Mouse (Mus musculus) limb, embryonic 11.5 days (tissue): ENCODE measurements around the gene Pex1. TPM values are rescaled to one million over a fixed set of nuclear protein-coding genes. Genes with fewer than 3 reads are reported as not detected.
"Not testable (repeated sequence)": the region's sequence is repeated elsewhere in the genome, so short reads cannot be mapped to it uniquely, and the experiment has no call there.

Experiments
- ATAC-seq: fragments of 200-750 bp; cut with Nextera tagmentation; 2 replicates; pipeline ENCODE4 v1.8.0; 2017; ENCODE audit warnings: low read depth; ENCODE audit not compliant: insufficient number of reproducible peaks, low FRiP score, low TSS enrichment
- DNase-seq: peaks from one replicate; pipeline ENCODE4 v3.0.0-alpha.2; 2015; ENCODE audit warnings: low spot score
- H3K27ac ChIP-seq: fragments of 300-500 bp; sonication (generic); replicated peaks from 2 replicates; pipeline ENCODE4 v1.5.1; 2014; ENCODE audit warnings: low read depth, mild to moderate bottlenecking, low read length
- H3K27me3 ChIP-seq: fragments of 300-500 bp; sonication (generic); 2 replicates; pipeline ENCODE4 v1.6.1; 2014; ENCODE audit warnings: mild to moderate bottlenecking, low read length, mixed read lengths; ENCODE audit not compliant: control insufficient read depth, insufficient read depth
- H3K36me3 ChIP-seq: fragments of 300-500 bp; sonication (generic); 2 replicates; pipeline ENCODE4 v1.6.1; 2014; ENCODE audit warnings: mild to moderate bottlenecking, low read length, moderate library complexity, mixed read lengths; ENCODE audit not compliant: control insufficient read depth, insufficient read depth
- H3K4me1 ChIP-seq: fragments of 300-500 bp; sonication (generic); 2 replicates; pipeline ENCODE4 v1.6.1; 2014; ENCODE audit warnings: low read length, mixed read lengths; ENCODE audit not compliant: control insufficient read depth, insufficient read depth
- H3K4me2 ChIP-seq: fragments of 300-500 bp; sonication (generic); 2 replicates; pipeline ENCODE4 v1.6.1; 2014; ENCODE audit warnings: low read depth, mild to moderate bottlenecking, moderate library complexity; ENCODE audit not compliant: severe bottlenecking
- H3K4me3 ChIP-seq: fragments of 300-500 bp; sonication (generic); 2 replicates; pipeline ENCODE4 v1.5.1; 2014; ENCODE audit warnings: low read depth, low read length
- H3K9ac ChIP-seq: fragments of 300-500 bp; sonication (generic); 2 replicates; pipeline ENCODE4 v1.6.1; 2014; ENCODE audit warnings: mild to moderate bottlenecking, low read length
- H3K9me3 ChIP-seq: fragments of 300-500 bp; sonication (generic); 2 replicates; pipeline ENCODE4 v1.6.1; 2016; ENCODE audit warnings: low read length; ENCODE audit not compliant: control insufficient read depth
- whole genome bisulfite sequencing: fragments of 180-500 bp; shearing (Covaris S2); extraction: QIAGEN DNeasy Blood & Tissue Kit; methylation state at CpG from one replicate; pipeline ENCODE4 v1.1.7; 2014; 5-methylcytosine and 5-hydroxymethylcytosine counted together
- polyA plus RNA-seq: library from polyadenylated mRNA; unstranded; fragments of >200 nt; fragmentation: Nextera tagmentation; extraction: Ambion mirVana; gene quantifications from 2 replicates; pipeline ENCODE4 v1.2.1, GENCODE M21; 2014

The Pex1 gene
- polyA plus RNA-seq, 1 experiment from 2014 or later, result 17.4 TPM

DNA sequence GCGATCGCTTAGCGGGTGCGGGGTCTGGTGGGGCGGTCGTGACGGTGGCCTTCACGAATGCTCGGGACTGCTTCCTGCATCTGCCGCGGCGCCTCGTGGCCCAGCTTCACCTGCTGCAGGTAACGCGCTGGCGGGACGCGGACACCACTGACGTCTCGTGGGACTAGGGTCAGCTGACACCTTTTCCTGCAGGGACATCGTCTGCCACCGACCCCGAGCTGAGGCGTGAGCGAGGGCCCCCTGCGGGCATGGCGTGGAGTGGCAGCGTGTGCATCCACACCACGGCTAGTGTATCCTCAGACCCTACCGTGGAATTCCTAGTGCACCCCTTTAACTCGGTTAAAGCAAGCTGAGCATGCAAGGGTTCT lies 517 bp downstream of the Pex1 start, which contains the start of gene Rbm48:
Gene Rbm48 (minus strand): TSS at position 187 of the 368 bp plus-strand sequence.
- peak; percentile 81 for DNase-seq
- H3K27ac ChIP-seq, result no peak within 1 kb of the TSS
- WGBS, result under 1% methylated on average over 30 of the region's 31 CpGs
- H3K4me3 ChIP-seq, result peak within 1 kb of the TSS; percentile 83
- peak within 1 kb of the TSS; percentile 67 for H3K4me2 ChIP-seq
- peaks cover 9% of the 10 kb centered on the region for H3K4me1 ChIP-seq
- no peaks in the 10 kb centered on the region; the same call in 1 of the 2 replicates for H3K9me3 ChIP-seq
- peak; percentile 74 for ATAC-seq
- H3K27me3 ChIP-seq, result no peaks in the 10 kb centered on the region
- H3K9ac ChIP-seq, result peak within 1 kb of the TSS; percentile 69
- H3K36me3 ChIP-seq, result no peaks in the 10 kb centered on the region

DNA sequence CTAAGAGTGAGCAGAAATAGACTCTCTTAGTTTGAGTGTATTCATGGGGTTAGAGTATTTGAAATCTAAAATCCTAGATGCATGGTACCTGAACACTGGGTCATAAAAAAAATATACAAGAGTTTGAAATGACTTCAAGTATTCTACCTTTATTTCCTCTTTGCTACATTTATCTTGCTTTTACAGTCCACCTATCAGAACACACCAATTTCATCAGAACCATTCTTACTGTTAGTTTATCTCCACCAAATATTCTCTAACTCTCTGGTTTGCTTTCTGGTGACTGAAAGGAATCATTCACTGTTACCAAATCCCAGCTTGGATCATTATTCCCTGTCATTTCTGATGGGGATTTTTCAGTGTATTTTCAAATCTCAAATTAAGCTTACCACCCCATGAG lies 1.3 kb downstream of the Pex1 start:
- no peak overlapping the region for H3K4me3 ChIP-seq
- no peak overlapping the region for H3K27ac ChIP-seq
- peaks cover 9% of the 10 kb centered on the region for H3K4me1 ChIP-seq
- DNase-seq (no peak), ATAC-seq (no peak)
- no peaks in the 10 kb centered on the region for H3K36me3 ChIP-seq
- no peaks in the 10 kb centered on the region; the same call in 1 of the 2 replicates for H3K9me3 ChIP-seq
- H3K4me2 ChIP-seq, result peak overlapping the region; percentile 67
- H3K9ac ChIP-seq, result no peak overlapping the region
- H3K27me3 ChIP-seq, result no peaks in the 10 kb centered on the region

DNA sequence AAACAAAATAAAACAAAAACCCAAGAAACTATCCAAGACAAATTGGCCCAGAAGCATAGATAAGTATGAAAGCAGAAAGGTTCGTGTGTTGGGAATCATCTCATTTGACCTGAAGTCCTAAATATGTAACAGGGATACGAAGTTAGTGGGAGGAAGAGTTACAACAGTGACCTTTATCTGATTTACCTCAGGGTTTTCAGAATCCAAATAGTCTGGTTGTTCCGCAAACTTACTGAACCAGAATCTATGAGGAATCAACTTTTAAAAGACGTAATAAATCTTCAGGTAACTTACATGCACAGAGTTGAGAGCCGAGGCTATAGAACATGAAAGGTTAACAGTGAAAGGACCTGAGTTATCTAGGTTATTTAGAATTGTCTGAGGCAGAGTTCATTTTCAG lies 2.9 kb downstream of the Pex1 start:
- Histone ChIP-seq H3K27me3 (no peaks in the 10 kb centered on the region), H3K4me2 (no peak overlapping the region), H3K36me3 (no peaks in the 10 kb centered on the region), H3K9me3 (no peaks in the 10 kb centered on the region; the same call in 1 of the 2 replicates), H3K27ac (no peak overlapping the region), H3K9ac (no peak overlapping the region), H3K4me3 (no peak overlapping the region), H3K4me1 (peaks cover 9% of the 10 kb centered on the region)
- ATAC-seq (no peak), DNase-seq (no peak)
- 93% methylated on average over 5 of the region's 5 CpGs for WGBS

DNA sequence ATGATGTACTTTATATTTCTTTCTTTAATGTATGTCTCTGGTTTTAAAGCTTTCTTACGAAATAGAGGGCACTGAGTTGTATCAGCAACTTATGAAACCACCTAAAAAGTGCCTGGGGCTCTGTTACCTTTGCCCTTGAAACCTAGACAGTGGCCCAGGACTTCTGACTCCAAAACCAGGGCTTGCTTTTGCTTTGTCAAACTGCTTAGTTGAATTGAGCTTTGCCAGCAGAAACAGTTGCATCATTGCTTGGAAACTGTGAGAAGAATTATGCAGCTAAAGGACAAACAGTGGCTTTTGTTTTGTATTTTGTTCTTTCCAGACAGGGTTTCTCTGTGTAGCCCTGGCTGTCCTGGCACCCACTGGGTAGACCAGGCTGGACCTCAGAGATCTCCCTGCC lies 4.4 kb downstream of the Pex1 start:
- Histone ChIP-seq H3K36me3 (no peaks in the 10 kb centered on the region; the same call in 1 of the 2 replicates), H3K27ac (no peak overlapping the region), H3K4me2 (no peak overlapping the region), H3K4me3 (no peak overlapping the region), H3K9ac (no peak overlapping the region), H3K27me3 (no peaks in the 10 kb centered on the region), H3K9me3 (no peaks in the 10 kb centered on the region; the same call in 1 of the 2 replicates), H3K4me1 (peaks cover 5% of the 10 kb centered on the region)
- 78% methylated on average over 1 of the region's 1 CpGs for WGBS
- no peak for DNase-seq
- no peak for ATAC-seq

DNA sequence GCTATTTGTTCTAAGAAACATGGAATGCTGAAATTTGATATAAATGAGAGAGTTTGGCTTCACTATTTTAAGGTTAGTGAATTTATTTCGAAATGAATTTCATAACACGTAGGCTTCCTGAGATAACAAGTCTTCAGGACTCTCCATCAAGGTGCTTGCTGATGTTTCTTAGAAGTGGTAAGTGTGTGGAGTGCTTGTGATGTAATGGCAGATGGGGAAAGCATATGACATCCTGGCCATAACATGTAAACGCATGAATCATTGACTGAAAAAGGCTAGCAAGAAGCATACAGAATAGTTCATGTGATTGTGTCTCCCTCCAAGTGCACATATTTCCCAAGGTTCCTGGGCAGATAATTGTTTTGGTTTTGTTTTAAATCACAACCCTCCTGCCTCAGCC lies 4.9 kb downstream of the Pex1 start:
- H3K4me2 ChIP-seq, result no peak overlapping the region
- H3K4me1 ChIP-seq, result peaks cover 5% of the 10 kb centered on the region; the same call in 1 of the 2 replicates
- H3K9ac ChIP-seq, result no peak overlapping the region
- peaks cover 3% of the 10 kb centered on the region; the same call in 1 of the 2 replicates for H3K36me3 ChIP-seq
- 85% methylated on average over 3 of the region's 3 CpGs for WGBS
- no peaks in the 10 kb centered on the region for H3K27me3 ChIP-seq
- DNase-seq (no peak), ATAC-seq (no peak)
- H3K27ac ChIP-seq, result no peak overlapping the region
- H3K9me3 ChIP-seq, result no peaks in the 10 kb centered on the region; the same call in 1 of the 2 replicates
- H3K4me3 ChIP-seq, result no peak overlapping the region

DNA sequence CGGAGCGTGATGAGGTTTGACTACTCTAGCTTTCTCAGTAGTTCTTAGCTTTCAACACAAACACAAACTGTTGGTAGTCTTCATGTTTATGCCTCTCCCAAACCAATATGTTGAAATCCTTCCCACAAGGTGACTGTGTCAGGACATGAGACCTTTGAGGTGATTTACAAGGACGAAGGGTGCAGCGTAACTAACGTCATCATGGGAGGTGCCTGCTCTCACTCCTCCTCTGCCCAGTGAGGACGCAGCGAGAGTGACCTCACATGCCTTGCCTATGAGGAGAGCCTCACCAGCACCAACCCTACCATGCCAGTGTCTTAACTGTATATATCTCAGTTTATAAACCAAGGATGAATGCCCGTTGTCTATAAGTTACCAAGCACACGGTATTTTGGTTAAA lies 11.2 kb downstream of the Pex1 start:
- Histone ChIP-seq H3K27me3 (no peaks in the 10 kb centered on the region), H3K9ac (no peak overlapping the region), H3K4me2 (no peak overlapping the region), H3K9me3 (no peaks in the 10 kb centered on the region), H3K4me3 (no peak overlapping the region), H3K27ac (no peak overlapping the region), H3K36me3 (peaks cover 8% of the 10 kb centered on the region; the same call in 1 of the 2 replicates), H3K4me1 (no peaks in the 10 kb centered on the region)
- WGBS, result 95% methylated on average over 9 of the region's 9 CpGs
- ATAC-seq (no peak), DNase-seq (no peak)

DNA sequence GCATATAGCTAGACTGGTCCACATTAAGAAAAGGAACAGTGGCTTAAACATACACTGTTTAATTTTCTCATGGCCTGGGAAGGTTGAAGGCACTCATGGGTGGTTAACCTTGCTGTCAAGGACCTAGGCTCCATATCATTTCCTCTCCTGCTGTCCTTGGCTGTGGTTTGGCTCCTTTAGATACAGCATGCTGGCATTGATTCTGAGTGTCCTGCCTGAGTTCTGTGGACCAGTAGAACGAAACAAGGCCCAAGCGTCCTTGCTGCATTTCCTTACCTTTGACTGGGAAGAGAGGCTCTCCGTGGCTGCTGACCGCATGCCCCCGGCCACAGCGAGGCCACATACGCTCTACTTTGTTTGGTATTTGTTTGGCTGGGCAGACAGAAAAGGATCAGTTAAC lies 13.4 kb downstream of the Pex1 start:
- Histone ChIP-seq H3K9ac (no peak overlapping the region), H3K4me1 (no peaks in the 10 kb centered on the region), H3K4me3 (no peak overlapping the region), H3K4me2 (no peak overlapping the region), H3K27ac (no peak overlapping the region), H3K27me3 (no peaks in the 10 kb centered on the region), H3K36me3 (peaks cover 9% of the 10 kb centered on the region; the same call in 1 of the 2 replicates), H3K9me3 (no peaks in the 10 kb centered on the region)
- no peak for DNase-seq
- WGBS, result 95% methylated on average over 7 of the region's 7 CpGs
- ATAC-seq, result no peak

DNA sequence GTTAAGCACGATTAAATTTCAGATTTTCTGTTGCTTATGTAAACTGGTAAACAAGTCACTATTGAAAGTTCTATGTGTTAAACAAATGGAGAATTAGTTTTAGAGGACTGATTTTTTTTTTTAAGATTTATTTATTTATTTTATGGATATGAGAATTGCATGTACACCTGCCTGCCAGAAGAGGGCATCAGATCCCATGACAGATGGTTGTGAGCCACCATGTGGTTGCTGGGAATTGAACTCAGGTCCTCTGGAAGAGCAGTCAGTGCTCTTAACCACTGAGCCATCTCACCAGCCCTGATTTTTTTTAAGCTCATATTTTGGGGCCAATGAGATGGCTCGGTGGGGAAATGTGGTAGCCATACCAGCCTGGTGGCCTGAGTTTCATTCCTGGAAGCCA lies 16.0 kb downstream of the Pex1 start:
- H3K9me3 ChIP-seq, H3K4me1 ChIP-seq, H3K9ac ChIP-seq, ATAC-seq, H3K27ac ChIP-seq, H3K4me2 ChIP-seq, H3K27me3 ChIP-seq, DNase-seq, H3K4me3 ChIP-seq, H3K36me3 ChIP-seq: not testable (repeated sequence)
- 94% methylated on average over 2 of the region's 2 CpGs for WGBS

DNA sequence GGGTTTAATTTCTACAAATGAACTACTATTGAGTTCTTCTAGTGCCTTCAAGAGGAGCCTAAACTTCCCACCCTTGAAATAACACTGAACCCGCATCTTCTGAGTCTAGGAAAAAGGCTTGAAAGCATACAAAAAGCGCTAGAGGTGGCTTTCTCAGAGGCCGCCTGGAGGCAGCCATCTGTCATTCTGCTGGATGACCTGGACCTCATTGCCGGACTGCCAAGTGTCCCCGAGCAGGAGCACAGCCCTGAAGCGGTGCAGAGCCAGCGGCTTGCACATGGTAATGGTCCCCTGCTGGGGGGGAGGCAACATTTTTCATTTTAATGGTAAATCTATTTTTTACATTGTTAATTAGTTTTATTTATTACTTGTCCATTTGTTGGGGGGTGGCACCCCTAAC lies 24.6 kb downstream of the Pex1 start:
- H3K36me3 ChIP-seq, result no peaks in the 10 kb centered on the region
- no peaks in the 10 kb centered on the region for H3K4me1 ChIP-seq
- H3K9me3 ChIP-seq, result no peaks in the 10 kb centered on the region
- ATAC-seq (no peak), DNase-seq (no peak)
- no peaks in the 10 kb centered on the region for H3K27me3 ChIP-seq
- H3K27ac ChIP-seq, result no peak overlapping the region
- WGBS, result 87% methylated on average over 7 of the region's 7 CpGs
- H3K4me3 ChIP-seq, result no peak overlapping the region
- H3K9ac ChIP-seq, result no peak overlapping the region
- no peak overlapping the region for H3K4me2 ChIP-seq
